ENCODE assay signal across 9 mouse cellular contexts in genomic region chr1:132468926-132469325, GRCm38 (mm10). TPM values are rescaled to one million over a fixed set of nuclear protein-coding genes. Genes with fewer than 3 reads are reported as not detected.
A peak's percentile ranks its signal among the peaks of the same experiment; 100 is the strongest.
DNase-seq lines count a peak whose midpoint lies in the region; ATAC-seq lines count a peak whose summit lies in the region.
"Had no signal": no experiment of that assay in that cellular context is flagged by ENCODE, and none has a peak within 500 bp of the region (broad histone marks: within the 10 kb centered on the region; RNA-seq: fewer than 3 reads in every experiment).

No protein-coding gene starts in this region.

- no peaks in the 10 kb centered on the region for H3K9me3 ChIP-seq in heart, embryonic 15.5 days (replicated peaks)
- H3K9me3 ChIP-seq: stomach, embryonic 15.5 days had no signal

- no peak overlapping the region for H3K4me3 ChIP-seq in heart, embryonic 15.5 days
- H3K4me3 ChIP-seq: stomach, embryonic 15.5 days had no signal

- DNase-seq in heart, adult 11 months = no peak
- DNase-seq in ovary, adult 18-20 months (ENCODE audit: low spot score) = peak; percentile 36
- DNase-seq in ovary, postnatal 10 days (ENCODE audit: low spot score) = no peak
- peak; percentile 68 for DNase-seq in adrenal gland, postnatal 10 days
- peak; percentile 7 for DNase-seq in lung, postnatal 36 days

- H3K4me1 ChIP-seq in heart, embryonic 15.5 days (replicated peaks) = peaks cover 10% of the 10 kb centered on the region

- ATAC-seq in heart, embryonic 15.5 days (replicated peaks; ENCODE audit: insufficient number of reproducible peaks, insufficient read depth, low FRiP score, low read depth) = peak; percentile 74
- ATAC-seq in granulocyte monocyte progenitor cell, adult 5-6 weeks (replicated peaks; ENCODE audit: poor library complexity, severe bottlenecking) = no peak

- peak overlapping the region; percentile 23 for H3K27ac ChIP-seq in heart, embryonic 15.5 days
- H3K27ac ChIP-seq: stomach, embryonic 15.5 days had no signal

- H3K9ac ChIP-seq in heart, embryonic 15.5 days = no peak overlapping the region
- H3K9ac ChIP-seq: stomach, embryonic 15.5 days had no signal

- no peak overlapping the region for H3K4me2 ChIP-seq in heart, embryonic 15.5 days
- H3K4me2 ChIP-seq: stomach, embryonic 15.5 days had no signal

- H3K36me3 ChIP-seq in heart, embryonic 15.5 days = peaks cover 17% of the 10 kb centered on the region
- H3K36me3 ChIP-seq: stomach, embryonic 15.5 days had no signal

- no peaks in the 10 kb centered on the region for H3K27me3 ChIP-seq in heart, embryonic 15.5 days
- H3K27me3 ChIP-seq: CH12.LX; stomach, embryonic 15.5 days had no signal

RNA-seq across cellular contexts. Expression of gene Rbbp5, which starts 8.2 kb away (rescaled TPM):
- polyA plus RNA-seq in heart, embryonic 15.5 days (2015; fragmentation: Nextera tagmentation; extraction: Ambion mirVana) = 25.9 and 28.3 TPM in 2 replicates
- 10 to 100 TPM; 27.7 to 36.3 TPM for total RNA-seq in adrenal gland, postnatal 10 days (2021)
- 61.6 and 73.4 TPM in 2 replicates for total RNA-seq in granulocyte monocyte progenitor cell, adult 5-6 weeks (2014; fragmentation: Nextera tagmentation)
- 52.7 and 57.8 TPM in 2 replicates for total RNA-seq in granulocyte monocyte progenitor cell, adult 5-6 weeks (2017)

RNA-seq across cellular contexts. Expression of gene Tmem81, which starts 37.1 kb away (rescaled TPM):
- 0.66 and 1.1 TPM in 2 replicates for polyA plus RNA-seq in heart, embryonic 15.5 days (2015; fragmentation: Nextera tagmentation; extraction: Ambion mirVana)
- total RNA-seq in adrenal gland, postnatal 10 days (2021) = 1 to 10 TPM; 2.6 to 3.8 TPM
- 3.6 and 10.0 TPM in 2 replicates for total RNA-seq in granulocyte monocyte progenitor cell, adult 5-6 weeks (2014; fragmentation: Nextera tagmentation)
- 1.8 and 5.1 TPM in 2 replicates for total RNA-seq in granulocyte monocyte progenitor cell, adult 5-6 weeks (2017)

RNA-seq across cellular contexts. Expression of gene Dstyk, which starts 51.6 kb away (rescaled TPM):
- 9.2 and 11.1 TPM in 2 replicates for polyA plus RNA-seq in heart, embryonic 15.5 days (2015; fragmentation: Nextera tagmentation; extraction: Ambion mirVana)
- total RNA-seq in adrenal gland, postnatal 10 days (2021) = 10 to 100 TPM; 18.6 to 25.2 TPM
- 16.4 and 19.2 TPM in 2 replicates for total RNA-seq in granulocyte monocyte progenitor cell, adult 5-6 weeks (2014; fragmentation: Nextera tagmentation)
- 18.1 and 43.1 TPM in 2 replicates for total RNA-seq in granulocyte monocyte progenitor cell, adult 5-6 weeks (2017)

Comparison
In these comparisons a context has a peak if more than half of its experiments do, and no peak if none do; other contexts are left out.
1. DNase-seq: peak in ovary, adult 18-20 months (single experiment), adrenal gland, postnatal 10 days (single experiment) and lung, postnatal 36 days (single experiment); none in heart, adult 11 months (single experiment) and ovary, postnatal 10 days (single experiment).